Mouse (Mus musculus) ovary, postnatal 36 days (tissue): ENCODE data around the gene Adgrg1.

ENCODE experiments used
- DNase-seq: peaks from one replicate; pipeline ENCODE4 v3.0.0; 2022; ENCODE audit warnings: low spot score, mixed read lengths

Gene Adgrg1

DNA sequence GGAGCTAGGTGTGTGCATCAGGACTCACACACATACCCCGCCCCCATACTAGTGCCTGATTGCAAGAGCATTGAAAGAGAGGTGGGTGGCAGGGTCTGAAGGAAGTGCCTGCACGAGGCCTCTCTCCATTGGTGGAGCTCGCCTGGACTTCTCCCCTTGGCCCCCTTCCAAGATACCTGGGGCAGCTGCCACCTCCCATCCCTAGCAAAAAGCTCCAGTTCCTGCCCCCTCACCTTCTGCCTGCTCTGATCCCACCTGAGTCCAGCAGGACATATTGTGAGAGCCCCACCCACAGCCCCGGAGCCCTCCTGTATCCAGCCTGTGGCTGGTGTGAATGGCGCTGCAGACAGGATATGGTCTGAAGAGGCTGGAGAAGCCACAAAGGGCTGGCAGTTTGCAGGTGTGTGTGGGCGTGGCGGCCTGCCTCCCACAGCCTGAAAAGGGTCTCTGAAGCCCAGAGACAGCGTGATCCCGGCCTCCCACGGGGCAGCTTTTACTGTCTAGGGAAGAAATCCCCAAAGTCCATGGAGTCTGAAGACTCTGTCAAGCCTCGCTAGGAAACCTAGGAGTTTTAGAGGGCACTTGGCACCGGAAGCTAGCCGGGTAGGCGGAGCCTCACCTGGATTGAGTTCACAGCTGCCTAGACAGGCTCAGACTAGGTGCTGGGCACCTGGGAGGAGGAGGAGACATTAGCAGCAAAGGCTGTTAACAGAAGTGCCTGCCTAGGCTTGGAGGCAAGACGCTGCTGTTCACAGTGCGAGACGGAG is 2.3 kb downstream of the Adgrg1 start:
- DNase-seq = no peak

DNA sequence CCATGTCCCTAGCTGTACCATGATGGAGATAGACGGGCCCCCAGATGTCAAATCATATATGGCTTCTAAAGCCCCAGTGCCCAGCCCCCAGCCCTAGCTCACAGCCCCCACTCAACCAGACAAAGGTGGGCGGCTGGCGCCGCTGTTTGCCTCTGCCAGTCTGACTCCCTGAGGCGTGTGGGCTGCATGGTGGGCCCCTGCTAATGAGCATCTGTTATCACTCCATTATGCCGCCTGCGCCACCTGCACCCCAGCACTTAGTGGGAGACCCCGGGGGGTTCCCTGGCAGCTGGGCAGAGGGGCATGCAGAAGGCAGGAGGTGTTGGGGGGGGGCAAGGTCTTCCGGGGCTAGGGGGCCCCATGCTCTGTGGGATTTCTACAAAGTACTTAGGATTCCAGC is 3.6 kb downstream of the Adgrg1 start:
- no peak for DNase-seq

DNA sequence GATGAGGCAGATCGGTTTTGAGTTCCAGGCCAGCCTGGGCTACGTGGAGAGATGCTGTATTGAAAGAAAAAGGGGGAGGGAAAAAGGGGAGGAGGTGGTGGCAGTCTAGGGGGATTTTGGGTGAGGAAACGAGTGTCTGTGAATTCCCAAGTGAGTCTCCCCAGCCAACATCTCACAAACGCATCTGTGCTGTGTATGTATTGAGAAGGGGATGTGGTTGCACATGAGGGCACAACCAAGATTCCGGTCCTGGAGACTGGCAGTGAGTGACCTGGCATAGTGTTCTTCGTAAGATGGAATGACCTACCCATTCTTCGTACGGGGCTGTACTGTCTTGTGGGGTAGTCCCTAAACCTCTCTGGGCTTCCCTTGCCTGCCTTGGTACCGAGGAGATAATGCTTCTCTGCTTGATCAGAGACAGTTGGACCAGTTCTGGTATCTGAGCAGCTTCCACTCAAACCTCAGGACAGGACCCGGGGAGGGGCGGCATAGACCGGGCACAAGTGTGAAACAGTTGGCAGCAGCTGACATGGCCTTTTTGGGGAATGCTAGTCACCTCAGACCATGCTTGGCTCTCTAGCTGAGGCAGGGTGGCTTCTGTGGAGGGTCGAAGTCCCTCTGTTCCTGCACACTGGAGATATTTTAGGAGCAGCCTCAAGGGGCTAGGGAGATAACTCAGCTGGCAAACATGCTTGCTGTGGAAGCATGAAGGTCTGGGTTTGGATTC is 4.2 kb downstream of the Adgrg1 start:
- DNase-seq = no peak

DNA sequence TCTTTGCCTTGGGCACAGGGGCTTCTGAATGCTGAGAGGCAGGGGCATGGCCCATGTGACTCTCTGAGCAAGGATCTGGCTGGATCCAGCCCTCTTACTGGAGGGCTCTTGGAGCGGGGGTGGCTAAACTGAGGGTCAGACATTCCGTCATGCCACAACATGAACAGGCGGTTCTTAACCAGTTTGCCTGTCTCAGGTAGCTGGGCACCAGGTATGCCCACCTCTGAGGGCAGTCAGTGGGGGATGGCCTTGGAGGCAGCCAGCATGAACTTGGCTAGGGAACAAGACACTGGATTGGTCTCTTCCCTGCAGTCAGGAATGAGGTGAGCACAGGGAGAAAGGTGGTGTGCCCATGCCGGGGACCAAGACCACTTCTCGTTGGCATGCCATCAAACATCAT is 5.6 kb downstream of the Adgrg1 start:
- no peak for DNase-seq

DNA sequence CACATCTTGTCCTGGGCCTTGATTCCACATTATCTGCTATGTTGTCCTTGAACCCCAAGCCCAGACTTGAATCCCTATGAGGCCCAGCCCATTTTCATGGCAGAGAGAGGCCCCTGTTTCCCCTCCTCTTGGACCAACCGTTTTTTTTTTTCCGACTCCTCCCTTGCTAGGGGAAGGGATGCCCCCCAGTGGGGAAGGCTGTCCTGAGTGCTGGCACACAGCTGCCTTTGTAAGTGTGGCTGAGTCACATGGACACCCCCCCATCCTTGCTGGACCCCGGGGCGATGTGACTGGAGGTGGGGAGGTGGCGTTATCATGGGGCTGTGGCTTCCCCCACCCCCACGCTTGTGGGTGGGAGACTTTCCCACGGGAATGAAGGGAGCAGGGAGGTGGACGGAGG is 6.4 kb downstream of the Adgrg1 start:
- no peak for DNase-seq

DNA sequence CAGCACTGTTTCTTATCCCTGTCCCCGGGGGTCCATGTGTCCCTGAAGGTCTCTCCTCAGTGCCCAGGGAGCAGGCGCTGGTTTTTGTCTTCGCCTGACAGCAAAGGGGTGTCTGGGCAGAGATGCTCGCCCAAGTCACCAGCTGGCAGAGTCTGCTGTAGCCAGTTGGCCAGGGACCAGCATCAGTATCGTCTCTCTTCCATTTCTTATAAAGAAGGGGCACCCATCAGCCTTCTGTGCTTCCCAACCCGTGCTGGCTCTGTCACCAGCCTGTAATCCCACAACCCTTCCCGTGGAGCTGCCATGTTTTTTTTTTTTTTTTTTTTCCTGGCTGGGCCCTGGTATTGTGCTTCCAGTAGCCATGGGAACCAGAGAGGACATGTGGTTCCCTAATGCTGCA is 7.3 kb downstream of the Adgrg1 start:
- DNase-seq = no peak

DNA sequence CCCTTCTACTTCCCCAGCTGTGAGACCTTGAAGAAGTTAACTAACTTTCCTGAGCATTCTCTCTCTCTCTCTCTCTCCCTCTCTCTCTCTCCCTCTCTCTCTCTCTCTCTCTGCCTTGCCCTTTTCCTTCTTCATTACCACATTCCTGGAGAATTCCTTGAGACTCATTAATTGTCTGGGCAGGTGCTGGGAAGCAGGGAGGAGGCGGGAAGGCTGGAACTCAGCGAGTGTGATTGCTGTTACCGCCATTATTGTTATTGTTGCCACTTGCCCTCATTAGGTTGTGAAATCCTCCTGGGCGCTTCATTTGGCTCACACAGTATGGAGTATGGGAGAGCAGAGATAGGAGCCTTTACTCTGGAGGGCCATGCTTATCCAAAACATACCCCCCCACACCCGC is 8.6 kb downstream of the Adgrg1 start:
- DNase-seq = no peak

DNA sequence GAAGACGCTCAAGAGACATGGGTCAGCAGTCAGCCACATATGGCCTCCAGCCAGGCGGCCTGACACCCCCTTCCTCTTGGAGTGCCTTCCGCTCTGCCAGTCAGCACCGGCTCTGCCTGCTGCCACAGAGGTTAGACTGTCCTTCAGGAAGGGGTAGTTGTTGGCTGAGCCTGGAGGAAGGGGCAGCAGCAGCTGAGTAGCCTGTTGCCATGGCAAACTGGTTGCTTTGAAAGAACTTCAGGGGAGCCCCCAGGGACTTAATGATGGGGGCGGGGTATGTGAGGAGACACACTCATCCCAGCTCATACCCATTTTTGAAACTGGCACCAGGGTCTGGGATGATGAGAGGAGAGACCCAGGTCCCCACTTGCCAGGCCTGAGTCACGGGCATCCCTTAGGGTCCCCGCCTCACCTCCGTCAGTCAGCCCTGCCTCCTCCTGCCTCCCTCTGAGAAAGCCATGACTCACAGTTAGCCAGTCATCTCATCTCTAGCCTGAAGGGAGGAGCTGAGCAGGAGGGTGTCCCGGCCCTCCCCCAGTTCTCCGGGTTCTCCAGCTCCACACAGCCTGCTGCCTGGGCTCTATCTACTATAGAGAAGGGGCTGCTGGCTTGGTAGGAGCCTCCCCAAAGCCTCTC is 9.4 kb downstream of the Adgrg1 start:
- DNase-seq = peak; percentile 55

DNA sequence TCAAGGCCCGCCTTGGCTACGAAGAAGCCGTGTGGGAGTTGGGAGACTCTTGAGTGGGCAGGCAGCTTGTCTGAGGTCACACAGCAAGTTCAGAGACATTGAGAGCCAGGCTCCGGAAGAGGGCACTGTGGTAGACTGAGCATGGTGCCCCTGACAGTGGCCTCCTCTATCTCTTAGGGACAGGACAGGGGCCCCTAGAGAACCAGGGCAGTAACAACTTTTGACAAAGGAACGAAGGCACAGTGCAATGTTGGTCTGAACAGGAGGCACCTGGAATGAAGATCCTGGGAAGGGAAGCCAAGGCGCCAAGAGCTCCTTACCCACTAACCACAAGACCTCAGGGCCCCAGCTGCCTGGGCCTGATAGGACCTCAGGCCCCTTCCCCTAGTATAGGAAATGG is 10.5 kb downstream of the Adgrg1 start:
- no peak for DNase-seq

DNA sequence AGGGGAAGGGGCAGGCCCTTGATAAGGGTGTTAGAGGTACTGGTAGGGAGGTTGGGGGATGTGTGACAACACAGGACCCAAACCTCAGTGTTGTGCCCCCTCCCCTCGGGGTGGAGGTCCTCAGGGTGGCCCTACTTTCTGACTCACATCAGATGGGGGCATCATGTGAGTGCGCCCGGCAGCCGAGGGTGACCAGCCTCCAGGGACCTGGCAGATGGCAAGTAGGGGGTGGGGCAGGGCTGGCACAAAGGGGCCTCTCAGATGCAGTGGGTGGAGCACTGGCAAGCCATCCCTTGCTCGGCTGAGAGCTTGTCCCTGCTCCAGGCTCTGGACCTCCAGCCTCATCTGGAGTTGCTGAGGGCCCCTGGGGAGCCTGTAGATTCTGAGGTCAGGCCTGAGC is 12.1 kb downstream of the Adgrg1 start:
- DNase-seq = peak; percentile 55

DNA sequence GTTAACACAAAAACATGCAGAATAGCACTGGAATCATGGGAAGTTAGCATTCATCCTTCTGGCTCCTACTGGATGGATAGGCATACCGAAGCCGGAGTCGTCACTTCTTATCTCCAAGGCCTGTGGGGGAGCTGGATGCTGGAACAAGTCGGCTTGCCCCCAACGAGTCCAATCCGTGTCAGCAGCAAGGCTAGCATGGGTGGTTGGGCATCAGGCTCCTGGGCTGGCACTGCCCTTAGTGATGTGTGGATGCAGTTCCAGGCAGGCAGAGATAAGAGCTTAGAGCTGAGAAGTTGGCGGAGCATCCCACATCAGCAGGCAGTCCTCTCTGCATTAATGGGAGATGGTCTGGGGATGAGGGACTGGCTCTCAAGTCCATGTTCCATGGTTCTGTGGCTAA is 13.0 kb downstream of the Adgrg1 start:
- peak; percentile 79 for DNase-seq

DNA sequence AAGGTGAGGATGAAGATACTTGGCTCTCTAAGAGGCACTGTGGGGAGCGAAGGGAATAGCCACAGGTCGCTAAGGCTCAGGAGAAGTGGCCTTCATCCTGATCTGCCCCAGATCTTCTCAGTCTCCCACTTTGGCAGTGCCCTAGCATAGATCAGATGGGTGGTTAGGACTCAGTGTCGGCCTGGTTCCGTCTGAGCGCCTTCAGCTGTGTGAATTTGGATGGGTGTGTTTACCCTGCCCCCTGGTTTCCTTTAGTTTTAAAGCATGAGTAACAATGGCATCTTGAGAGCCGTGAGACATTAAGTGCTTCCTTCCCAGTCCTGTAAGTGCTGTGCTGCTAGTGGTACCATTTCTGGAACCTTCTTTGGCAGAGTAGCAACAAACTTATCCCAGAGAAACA is 14.1 kb downstream of the Adgrg1 start:
- no peak for DNase-seq

DNA sequence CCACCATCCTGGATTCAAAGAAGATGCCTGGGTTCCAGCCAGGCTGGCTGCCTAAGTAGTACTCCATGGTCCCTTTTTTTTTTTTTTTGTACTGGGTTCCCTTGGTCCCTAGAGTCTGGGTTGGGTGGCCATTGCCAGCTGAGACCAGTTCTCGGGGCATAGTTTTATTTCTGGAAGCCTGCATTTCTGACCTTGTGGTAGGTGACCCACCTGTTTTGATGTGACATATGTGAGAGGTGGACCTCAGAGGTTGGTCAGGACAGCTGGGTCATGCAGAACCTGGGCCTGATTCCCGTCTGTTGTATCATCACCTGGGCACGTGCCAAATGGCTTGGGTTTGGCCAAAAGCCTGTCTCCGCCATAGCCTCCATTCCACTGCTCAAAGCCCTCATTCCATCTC is 15.2 kb downstream of the Adgrg1 start:
- no peak for DNase-seq

DNA sequence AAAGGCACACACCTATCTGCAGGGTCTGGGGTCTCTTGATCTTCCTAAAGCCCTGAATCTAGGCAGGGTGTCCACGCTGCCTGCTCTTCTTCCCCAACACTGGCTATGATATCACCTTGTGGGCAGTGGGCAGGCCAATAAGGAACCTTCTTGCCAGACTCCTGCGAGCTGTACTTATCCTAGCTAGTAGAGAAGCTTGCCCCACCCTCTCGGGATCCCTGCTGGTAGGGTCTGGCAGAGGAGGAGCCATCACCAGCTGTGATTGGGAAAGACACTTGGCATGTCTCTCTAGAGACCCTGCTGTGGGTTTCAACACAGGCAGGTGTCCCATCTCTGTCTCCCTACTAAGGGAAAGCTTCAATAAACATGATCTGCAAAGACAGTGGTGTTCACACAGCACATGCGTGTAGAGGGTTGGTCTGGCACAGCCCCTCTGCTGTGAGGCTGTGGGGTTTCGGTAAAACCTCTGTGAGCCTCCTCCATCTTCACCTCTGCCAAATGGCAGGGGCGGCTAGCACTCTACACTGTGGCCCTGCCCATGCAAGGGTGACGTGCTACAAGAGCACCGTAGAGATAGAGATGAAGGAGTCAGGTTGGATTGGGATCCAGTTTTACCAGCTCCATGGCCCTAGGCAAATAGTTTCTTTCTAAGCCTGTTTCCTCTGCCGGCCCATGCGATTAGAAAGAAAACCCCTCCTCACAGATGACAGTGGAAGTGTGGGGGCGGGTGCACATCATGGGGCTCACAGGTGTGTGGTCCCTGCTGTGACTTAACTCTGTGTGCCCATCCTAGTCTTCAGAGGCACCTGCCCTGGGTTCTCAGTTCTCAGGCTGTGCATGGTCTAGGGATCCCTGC is 16.3 kb downstream of the Adgrg1 start:
- no peak for DNase-seq

DNA sequence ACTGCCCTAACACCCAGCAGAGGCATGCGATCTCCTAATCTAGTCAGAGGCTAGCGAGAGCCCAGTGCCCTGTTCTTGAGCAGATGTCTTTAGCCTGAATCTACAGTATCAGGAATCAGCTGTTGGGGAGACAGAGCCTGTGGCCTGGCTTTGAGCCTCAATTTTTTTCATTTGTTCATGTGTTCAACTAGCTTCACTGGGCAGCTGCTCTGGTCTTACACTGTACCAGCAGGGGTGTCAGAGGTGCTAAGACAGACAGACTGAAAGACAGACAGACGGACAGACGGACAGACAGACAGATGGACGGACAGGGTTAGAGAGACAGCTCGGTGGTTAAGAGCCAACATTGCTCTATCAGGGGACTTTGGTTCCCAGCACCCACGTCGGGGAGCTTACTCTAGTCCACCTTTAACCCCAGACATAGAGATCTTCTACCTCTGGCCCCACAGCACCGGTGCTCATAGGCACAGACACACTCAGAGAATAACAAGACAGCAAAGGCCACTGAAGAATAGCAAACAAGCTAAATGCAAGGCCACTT is 17.0 kb downstream of the Adgrg1 start:
- DNase-seq = no peak

DNA sequence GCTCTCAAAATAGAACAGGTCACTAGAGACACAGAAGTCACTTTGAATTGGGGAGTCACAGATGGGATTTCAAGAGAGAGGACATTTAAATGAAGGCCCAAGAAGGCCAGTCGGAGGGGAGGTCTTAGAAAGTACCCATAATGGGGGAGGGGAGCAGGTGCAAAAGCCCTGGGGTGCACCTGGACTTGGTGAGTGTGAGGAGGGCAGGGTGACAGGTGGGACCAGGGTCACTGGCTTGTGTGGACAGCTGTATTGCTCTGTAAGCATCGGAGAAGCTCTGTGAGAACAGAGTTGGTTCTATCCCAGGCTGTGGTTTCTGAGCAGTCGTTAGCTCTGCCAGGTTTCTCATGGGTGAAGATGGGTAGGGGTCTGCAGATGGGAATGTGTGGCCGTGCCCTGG is 17.5 kb downstream of the Adgrg1 start:
- DNase-seq = no peak

DNA sequence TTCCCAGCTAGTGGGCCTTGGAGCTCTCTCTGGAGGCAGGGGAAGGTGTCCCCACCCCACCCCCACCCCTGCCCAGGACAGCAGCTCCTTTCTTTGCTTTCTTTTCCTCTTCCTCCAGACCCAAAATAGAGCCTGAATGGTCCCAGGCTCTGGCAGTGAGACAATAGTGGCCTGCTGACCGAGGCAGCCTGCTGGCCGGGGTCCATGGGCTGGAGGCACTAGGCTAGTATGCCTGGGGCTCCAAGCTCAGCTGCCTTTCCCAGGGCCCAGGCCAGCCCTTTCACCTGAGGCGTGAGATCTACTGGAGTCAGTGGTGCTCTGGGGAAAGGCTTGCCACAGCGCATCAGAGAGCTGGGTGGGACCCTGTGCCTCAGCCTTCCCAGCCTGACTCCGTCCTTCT is 18.0 kb downstream of the Adgrg1 start:
- peak; percentile 58 for DNase-seq

DNA sequence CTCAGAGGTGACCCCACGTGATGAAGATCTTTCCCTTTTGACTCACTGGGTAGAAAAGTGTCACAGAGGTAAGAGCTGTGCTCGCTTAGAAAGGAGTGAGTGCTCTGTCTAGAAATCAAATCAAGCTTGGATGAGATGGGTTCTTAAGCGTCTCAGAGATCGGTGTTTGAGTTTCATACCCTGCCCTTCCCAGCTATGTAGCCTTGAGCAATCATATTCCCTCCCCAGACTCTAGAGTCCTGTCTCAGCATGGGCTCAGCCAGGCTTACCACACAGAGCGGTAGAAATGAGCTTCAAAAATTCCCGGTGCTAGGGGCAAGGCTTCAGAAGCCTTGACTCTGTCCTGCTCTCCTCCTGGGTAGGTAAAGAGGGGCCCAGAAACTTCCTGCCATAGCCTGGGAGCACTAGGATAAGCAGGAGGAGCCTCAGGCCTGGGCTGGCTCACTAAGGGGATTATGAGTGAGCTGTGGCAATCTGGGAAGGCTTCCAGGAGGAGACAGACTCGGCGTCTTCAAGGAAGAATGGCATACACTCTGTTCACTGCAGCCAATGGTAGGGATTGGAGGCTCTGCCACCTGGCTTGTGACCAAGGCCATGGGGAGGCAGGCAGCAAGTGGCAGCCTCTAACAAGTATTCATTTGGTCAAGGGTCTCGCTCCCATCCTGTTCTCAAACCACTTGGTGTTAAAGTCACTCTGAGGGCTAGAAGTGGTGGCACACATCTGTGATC is 18.6 kb downstream of the Adgrg1 start:
- DNase-seq = no peak

DNA sequence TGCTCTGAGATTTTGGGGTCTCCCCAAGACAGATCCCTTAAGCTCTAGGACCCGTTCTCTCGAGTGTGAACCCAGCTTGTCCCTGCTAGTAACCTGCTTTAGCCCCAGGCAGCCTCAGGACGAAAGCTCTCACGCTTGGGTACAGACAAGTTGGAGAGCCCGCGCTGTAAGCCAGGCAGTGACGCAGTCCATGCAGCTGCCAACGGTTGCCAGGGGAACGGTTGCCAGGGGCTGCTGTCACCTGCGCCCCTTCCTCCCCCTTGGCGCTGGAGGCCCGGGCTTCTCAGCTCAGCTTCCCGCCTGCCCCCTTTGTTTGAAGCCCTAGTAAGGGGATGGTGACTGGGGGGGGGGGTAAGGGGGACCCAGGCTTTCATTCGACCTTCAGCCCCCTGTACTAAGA is 19.5 kb downstream of the Adgrg1 start:
- DNase-seq = peak; percentile 69

DNA sequence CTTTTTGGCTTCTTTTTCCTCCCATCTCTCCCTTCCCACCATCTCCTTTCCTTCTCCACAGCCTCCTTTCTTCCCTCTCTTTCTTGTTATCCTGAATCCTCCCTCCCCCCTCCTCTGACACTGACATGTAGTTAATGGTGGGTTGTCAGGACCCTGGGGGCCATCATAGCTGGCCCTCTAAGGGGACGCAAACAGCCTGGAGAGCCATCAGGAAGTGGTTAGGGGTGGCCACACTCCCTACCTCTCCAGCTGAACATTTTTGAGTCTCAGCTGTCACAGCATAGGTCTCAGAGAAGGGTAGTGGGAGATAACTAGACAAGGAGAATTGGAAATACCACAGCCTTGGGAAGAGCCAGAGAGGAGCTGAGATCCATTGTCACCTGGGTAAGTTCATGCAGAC is 20.0 kb downstream of the Adgrg1 start:
- no peak for DNase-seq

DNA sequence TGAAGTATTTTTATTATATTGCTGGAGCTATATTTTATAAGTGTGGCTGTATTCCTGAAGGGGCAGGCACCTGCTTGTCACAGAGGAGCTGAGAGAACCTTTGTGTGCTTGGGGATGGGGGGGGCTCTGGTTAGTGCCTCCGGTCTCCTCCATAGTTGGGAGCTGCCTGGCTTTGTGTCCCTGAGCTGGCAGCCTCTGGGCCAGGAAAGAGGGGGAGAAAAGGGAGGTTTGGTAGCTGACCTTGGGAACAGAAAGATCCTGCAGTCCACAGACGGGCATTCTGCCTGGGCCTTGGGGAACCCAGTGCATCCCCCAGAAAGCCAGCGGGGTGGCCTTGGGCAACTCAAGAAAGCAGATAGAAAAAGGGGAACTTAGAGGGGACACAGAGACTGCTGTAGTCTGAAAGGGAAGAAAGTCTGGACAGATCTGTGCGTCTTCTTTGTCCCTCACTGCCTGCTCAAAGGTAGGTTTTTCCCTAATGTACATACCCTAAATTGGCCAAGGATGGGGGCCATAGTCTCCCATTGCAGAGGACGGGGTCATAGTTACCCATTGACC is 20.9 kb downstream of the Adgrg1 start:
- DNase-seq = peak; percentile 79
